Mouse (Mus musculus) G1E (cell line): Measurements from ENCODE around the gene Lsamp. TPM values are rescaled to one million over a fixed set of nuclear protein-coding genes. Genes with fewer than 3 reads are reported as not detected.

ENCODE experiments used
- ATAC-seq: 2 replicates; pipeline ENCODE4 v1.8.0; 2016; ENCODE audit warnings: mild to moderate bottlenecking; ENCODE audit not compliant: insufficient number of reproducible peaks, poor library complexity, low FRiP score, severe bottlenecking; ENCODE audit errors: extremely low read depth
- DNase-seq: peaks from one replicate; pipeline ENCODE4 v3.0.0; 2012; ENCODE audit warnings: low spot score
- H3K27me3 ChIP-seq: 2 replicates; pipeline ENCODE4 v1.6.1; 2012; ENCODE audit warnings: mild to moderate bottlenecking, low read length, inconsistent platforms; ENCODE audit not compliant: insufficient read depth
- H3K36me3 ChIP-seq: replicated peaks from 2 replicates; pipeline ENCODE3; 2012; ENCODE audit warnings: mild to moderate bottlenecking, inconsistent platforms
- H3K4me1 ChIP-seq: 2 replicates; pipeline ENCODE4 v1.6.1; 2012; ENCODE audit warnings: low read depth, low read length, inconsistent platforms, mixed read lengths; ENCODE audit not compliant: insufficient read depth
- H3K4me3 ChIP-seq: 2 replicates; pipeline ENCODE4 v1.5.1; 2012; ENCODE audit warnings: low read depth, mild to moderate bottlenecking, inconsistent platforms, low read length, moderate library complexity, mixed read lengths
- H3K9me3 ChIP-seq: replicated peaks from 2 replicates; pipeline ENCODE4 v1.6.1; 2012; ENCODE audit warnings: inconsistent platforms
- CTCF ChIP-seq: IDR thresholded peaks from 2 replicates; pipeline ENCODE4 v1.5.1; 2012; ENCODE audit warnings: low read depth, low read length, inconsistent platforms, mixed read lengths
- GATA1 ChIP-seq: IDR thresholded peaks from 2 replicates; pipeline ENCODE4 v1.6.1; 2012; ENCODE audit warnings: borderline replicate concordance, low read length, inconsistent platforms, mixed read lengths
- GATA2 ChIP-seq: IDR thresholded peaks from 2 replicates; pipeline ENCODE4 v1.6.1; 2012; ENCODE audit warnings: low read depth, low read length, inconsistent platforms, borderline replicate concordance
- POLR2AphosphoS5 ChIP-seq: IDR thresholded peaks from 2 replicates; pipeline ENCODE4 v1.6.1; 2012; ENCODE audit warnings: low read depth, low read length, inconsistent platforms; ENCODE audit not compliant: insufficient replicate concordance
- TAL1 ChIP-seq: conservative IDR thresholded peaks from 2 replicates; pipeline ENCODE4 v1.6.1; 2012; ENCODE audit warnings: low read depth, low read length, inconsistent platforms, mixed read lengths
- polyA plus RNA-seq: library from polyadenylated mRNA; stranded (reverse); fragments of >175 nt; gene quantifications from 2 replicates; pipeline ENCODE4 v1.2.3, GENCODE M21; 2012
- total RNA-seq, 2 experiments: library from RNA; stranded (forward) in 1 of 2; stranded (reverse) in 1 of 2; fragments of 200-1000 nt in 1 of 2; fragments of >200 nt in 1 of 2; fragmentation: Nextera tagmentation in 1 of 2; gene quantifications; 2 replicates each; pipeline ENCODE4 v1.2.3; 2014 to 2017

The Lsamp gene
- total and polyA plus RNA-seq, 3 experiments: 0.49 TPM; not detected in 2

DNA sequence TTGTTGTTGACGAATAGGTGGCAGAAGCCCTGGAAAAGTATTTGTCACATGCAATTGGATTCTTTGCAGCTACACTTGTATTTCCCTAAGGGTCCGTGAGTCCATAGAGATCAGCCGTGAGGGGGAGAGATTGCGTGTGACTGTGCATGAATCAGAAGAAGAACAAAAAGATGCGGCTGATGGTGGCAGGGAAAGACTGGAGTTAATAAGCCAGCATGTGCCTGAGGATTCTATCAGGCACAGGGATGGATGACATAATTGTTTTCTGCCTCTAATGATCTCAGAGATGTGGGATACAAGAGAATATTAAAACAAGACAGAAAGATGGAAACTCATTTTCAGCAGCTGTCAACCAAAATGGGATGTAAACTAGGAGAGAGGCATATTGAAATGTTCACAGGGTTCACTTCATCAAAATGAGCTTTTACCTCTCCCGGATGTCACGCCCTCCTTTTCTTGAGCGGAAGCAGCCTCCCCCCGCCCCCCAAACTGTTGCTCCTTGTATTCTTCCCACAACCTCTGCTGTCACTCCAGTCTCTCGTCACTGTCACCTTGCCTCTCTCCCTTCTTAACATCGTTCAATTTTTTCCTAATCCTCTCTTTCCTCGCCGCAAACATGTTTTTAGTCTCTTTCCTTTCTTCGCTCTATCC lies 2205.4 kb downstream of the Lsamp start:
- no peak for ATAC-seq
- Histone ChIP-seq H3K27me3 (no peaks in the 10 kb centered on the region), H3K4me1 (no peaks in the 10 kb centered on the region), H3K36me3 (no peaks in the 10 kb centered on the region), H3K9me3 (peaks cover 23% of the 10 kb centered on the region), H3K4me3 (no peak overlapping the region)
- no peak for TF ChIP-seq TAL1
- no peak for TF ChIP-seq GATA2
- no peak for TF ChIP-seq POLR2AphosphoS5
- TF ChIP-seq CTCF: no peak
- no peak for TF ChIP-seq GATA1
- DNase-seq: no peak

DNA sequence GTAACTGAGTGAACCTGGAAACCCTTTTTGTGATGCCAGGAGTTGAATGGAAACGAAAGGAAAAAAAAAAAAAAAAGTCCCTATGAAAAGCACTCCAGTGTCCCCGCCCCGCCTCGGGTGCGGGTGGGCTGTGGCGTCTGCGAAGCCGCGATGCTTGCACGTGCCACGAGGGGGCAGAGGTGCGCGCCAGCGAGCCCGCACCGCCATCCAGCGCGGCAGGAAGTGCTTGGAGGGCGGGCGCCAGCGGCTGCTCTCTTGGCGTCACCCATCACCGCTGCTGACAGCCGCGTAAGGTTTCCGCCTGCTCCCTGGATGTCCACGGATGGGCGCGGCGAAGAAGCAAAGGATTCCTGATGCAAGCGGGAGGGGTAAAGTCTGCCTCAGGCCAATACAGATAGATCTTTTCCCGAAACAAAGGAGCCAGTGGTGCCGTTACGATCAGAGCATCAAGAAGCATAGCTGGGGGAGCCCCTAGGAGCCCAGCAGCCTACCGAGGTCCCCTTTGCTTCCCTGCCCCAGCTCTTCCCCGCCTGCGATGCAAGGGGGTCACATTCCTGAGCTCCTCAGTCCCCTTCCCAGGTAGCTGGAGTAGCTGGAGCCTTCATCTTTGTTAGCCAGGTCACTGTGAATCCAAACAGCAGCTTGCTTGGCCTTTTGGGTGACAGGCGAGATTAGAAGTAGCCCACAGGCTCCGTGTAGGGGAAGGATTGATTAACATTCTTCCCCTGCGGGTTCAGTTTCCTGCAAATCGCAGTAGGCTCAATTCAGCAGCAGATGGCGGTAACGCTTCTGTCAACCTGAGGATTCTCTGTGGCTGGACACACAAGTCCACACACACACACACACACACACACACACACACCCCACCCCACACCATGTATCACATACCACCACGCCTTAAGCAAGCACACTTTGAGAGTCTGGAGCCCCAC lies 2206.2 kb downstream of the Lsamp start:
- DNase-seq: no peak
- peaks cover 21% of the 10 kb centered on the region for H3K9me3 ChIP-seq
- no peaks in the 10 kb centered on the region for H3K4me1 ChIP-seq
- no peaks in the 10 kb centered on the region for H3K36me3 ChIP-seq
- no peak overlapping the region for H3K4me3 ChIP-seq
- H3K27me3 ChIP-seq: no peaks in the 10 kb centered on the region
- TF ChIP-seq TAL1: no peak
- TF ChIP-seq GATA2: no peak
- TF ChIP-seq CTCF: no peak
- no peak for TF ChIP-seq GATA1
- TF ChIP-seq POLR2AphosphoS5: no peak
- no peak for ATAC-seq
